Mouse (Mus musculus) CH12.LX (cell line): ENCODE results near the gene Cttnbp2nl. TPM values are rescaled to one million over a fixed set of nuclear protein-coding genes. Genes with fewer than 3 reads are reported as not detected.

Source experiments
- DNase-seq: peaks from one replicate; pipeline ENCODE4 v3.0.0-alpha.2; 2013; ENCODE audit errors: extremely low read depth
- H3K27ac ChIP-seq: 2 replicates; pipeline ENCODE4 v1.5.1; 2012; ENCODE audit warnings: low read depth, mild to moderate bottlenecking, control low read depth, moderate library complexity; ENCODE audit not compliant: insufficient read depth
- H3K27me3 ChIP-seq: replicated peaks from 2 replicates; pipeline ENCODE3; 2012; ENCODE audit warnings: inconsistent platforms
- H3K36me3 ChIP-seq, 2 experiments: replicated peaks in 1 of 2; 2 replicates each; pipeline versions ENCODE3 to v1.6.1; 2012; ENCODE audit warnings: inconsistent platforms in 1 of 2, low read length in 1 of 2, mild to moderate bottlenecking in 1 of 2, mixed read lengths in 1 of 2, moderate library complexity in 1 of 2; ENCODE audit not compliant: control insufficient read depth in 1 of 2, insufficient read depth in 1 of 2
- H3K4me1 ChIP-seq, 2 experiments: 2 replicates each; pipeline ENCODE4 v1.6.1; 2012; ENCODE audit warnings: inconsistent platforms in 1 of 2, moderate library complexity in 1 of 2; ENCODE audit not compliant: insufficient read depth in 2 of 2, control insufficient read depth in 1 of 2
- H3K4me2 ChIP-seq: 2 replicates; pipeline ENCODE4 v1.6.1; 2012; ENCODE audit warnings: low read depth, mild to moderate bottlenecking, control low read depth; ENCODE audit not compliant: poor library complexity, insufficient read depth, severe bottlenecking
- H3K4me3 ChIP-seq, 3 experiments: fragments of 150-350 bp in 1 of 3; sonication (generic) in 1 of 3; replicated peaks in 1 of 3; 2 replicates each; pipeline versions ENCODE3 to v1.5.1; 2011 to 2012; ENCODE audit warnings: low read depth in 2 of 3, low read length in 2 of 3, mild to moderate bottlenecking in 2 of 3, moderate library complexity in 2 of 3, control low read depth in 1 of 3, improper control_type of control experiment in 1 of 3, inconsistent platforms in 1 of 3, mixed read lengths in 1 of 3; ENCODE audit not compliant: poor library complexity in 1 of 3
- H3K79me2 ChIP-seq: replicated peaks from 2 replicates; pipeline ENCODE4 v1.6.1; 2012; ENCODE audit warnings: mild to moderate bottlenecking, moderate library complexity; ENCODE audit not compliant: control insufficient read depth, poor library complexity, insufficient read depth, severe bottlenecking; ENCODE audit errors: extremely low read depth
- H3K9ac ChIP-seq: 2 replicates; pipeline ENCODE4 v1.6.1; 2012; ENCODE audit warnings: low read depth, mild to moderate bottlenecking, control low read depth, moderate library complexity; ENCODE audit not compliant: insufficient read depth
- H3K9me3 ChIP-seq: replicated peaks from 2 replicates; pipeline ENCODE3; 2012; ENCODE audit warnings: low read length, inconsistent platforms, mixed read lengths
- BHLHE40 ChIP-seq: IDR thresholded peaks from 2 replicates; pipeline ENCODE4 v1.6.1; 2011; ENCODE audit warnings: mild to moderate bottlenecking, low read depth, low read length, improper control_type of control experiment
- JUND ChIP-seq: conservative IDR thresholded peaks from 2 replicates; pipeline ENCODE4 v1.6.1; 2011; ENCODE audit warnings: low read depth, low read length, improper control_type of control experiment
- MAX ChIP-seq: IDR thresholded peaks from 2 replicates; pipeline ENCODE4 v1.6.1; 2011; ENCODE audit warnings: low read length, improper control_type of control experiment
- MEF2A ChIP-seq: IDR thresholded peaks from 2 replicates; pipeline ENCODE4 v1.6.1; 2014; ENCODE audit warnings: low read depth, mild to moderate bottlenecking, inconsistent platforms, low read length, improper control_type of control experiment, borderline replicate concordance
- NELFE ChIP-seq: IDR thresholded peaks from 2 replicates; pipeline ENCODE4 v1.6.1; 2011; ENCODE audit warnings: low read depth, low read length, improper control_type of control experiment
- POLR2A ChIP-seq: IDR thresholded peaks from 2 replicates; pipeline ENCODE4 v1.6.1; 2011; ENCODE audit warnings: low read depth, mild to moderate bottlenecking, improper control_type of control experiment, low read length
- POLR2AphosphoS2 ChIP-seq: IDR thresholded peaks from 2 replicates; pipeline ENCODE4 v1.6.1; 2011; ENCODE audit warnings: low read depth, low read length, improper control_type of control experiment
- RAD21 ChIP-seq: IDR thresholded peaks from 2 replicates; pipeline ENCODE4 v1.6.1; 2011; ENCODE audit warnings: low read depth, mild to moderate bottlenecking, low read length, improper control_type of control experiment, moderate library complexity
- SMC3 ChIP-seq: IDR thresholded peaks from 2 replicates; pipeline ENCODE4 v1.6.1; 2011; ENCODE audit warnings: low read depth, low read length, improper control_type of control experiment
- TBP ChIP-seq: conservative IDR thresholded peaks from 2 replicates; pipeline ENCODE4 v1.6.1; 2011; ENCODE audit warnings: low read depth, low read length, improper control_type of control experiment
- USF2 ChIP-seq: conservative IDR thresholded peaks from 2 replicates; pipeline ENCODE4 v1.6.1; 2011; ENCODE audit warnings: low read depth, low read length, improper control_type of control experiment
- ZC3H11A ChIP-seq: IDR thresholded peaks from 2 replicates; pipeline ENCODE4 v1.6.1; 2012; ENCODE audit warnings: low read depth, mild to moderate bottlenecking, inconsistent platforms, low read length, improper control_type of control experiment
- ZNF384 ChIP-seq: IDR thresholded peaks from 2 replicates; pipeline ENCODE4 v1.6.1; 2012; ENCODE audit warnings: low read depth, low read length, improper control_type of control experiment, inconsistent platforms
- dilution Hi-C: fragments of 300-500 bp; cut with MboI; formaldehyde crosslinking; loops from 2 replicates; pipeline ENCODE4 v1.14.3; 2020; ENCODE audit warnings: low sequenced_read_pairs; ENCODE audit not compliant: extremely low pct_unique_long_range_greater_than_20kb, extremely low pct_ligation_motif_present
- in situ Hi-C: fragments of 300-500 bp; cut with MboI; formaldehyde crosslinking; loops from 3 replicates; pipeline ENCODE4 v1.14.3; 2019; ENCODE audit warnings: low sequenced_read_pairs, low pct_ligation_motif_present, low pct_unique_long_range_greater_than_20kb, mixed read lengths
- polyA plus RNA-seq: library from polyadenylated mRNA; unstranded; fragments of >175 nt; gene quantifications from 2 replicates; pipeline ENCODE4 v1.2.1, GENCODE M21; 2012; ENCODE audit warnings: low read depth; ENCODE audit not compliant: insufficient read length
- total RNA-seq, 2 experiments: library from RNA; depleted of rRNA; stranded (reverse); fragments of 300-350 nt in 1 of 2; fragments of >200 nt in 1 of 2; gene quantifications; 2 replicates each; pipeline ENCODE4 v1.2.3; 2012 to 2014

Gene Cttnbp2nl
- total and polyA plus RNA-seq, 3 experiments: 0.21 to 0.70 (median 0.43) TPM

GRCm38 (mm10) chr3:105036281-105036847, 16.6 kb downstream of the Cttnbp2nl start:
- H3K9me3 ChIP-seq: no peaks in the 10 kb centered on the region
- H3K9ac ChIP-seq: no peak overlapping the region
- no peaks in the 10 kb centered on the region for H3K27me3 ChIP-seq
- H3K4me3 ChIP-seq: no peak overlapping the region
- dilution Hi-C loops: no loop called here
- in situ Hi-C loops: no loop called here
- H3K4me1 ChIP-seq: peaks cover 4 to 30% of the 10 kb centered on the region in 2 experiments; a peak in 2 of 4 replicates
- no peaks in the 10 kb centered on the region; the same call in 1 of the 2 replicates for H3K79me2 ChIP-seq
- H3K36me3 ChIP-seq: no peaks in the 10 kb centered on the region
- no peak for DNase-seq
- no peak overlapping the region for H3K27ac ChIP-seq
- H3K4me2 ChIP-seq: no peak overlapping the region
- TF ChIP-seq POLR2A (no peak), ZC3H11A (no peak), JUND (no peak), TBP (no peak), NELFE (no peak), POLR2AphosphoS2 (no peak), MEF2A (no peak), MAX (no peak), RAD21 (no peak), SMC3 (no peak), USF2 (no peak), ZNF384 (no peak)
- TF ChIP-seq, all 38 proteins: peak for 0

GRCm38 (mm10) chr3:105023371-105024005, 29.5 kb downstream of the Cttnbp2nl start:
- Histone ChIP-seq H3K9ac (no peak overlapping the region), H3K4me2 (no peak overlapping the region), H3K36me3 (no peaks in the 10 kb centered on the region), H3K27me3 (no peaks in the 10 kb centered on the region), H3K79me2 (no peaks in the 10 kb centered on the region), H3K4me3 (no peak overlapping the region), H3K27ac (no peak overlapping the region), H3K4me1 (peaks cover 0 to 8% of the 10 kb centered on the region in 2 experiments; a peak in 1 of 4 replicates)
- in situ Hi-C loops: no loop called here
- no peak for DNase-seq
- no peak for TF ChIP-seq BHLHE40
- TF ChIP-seq, all 38 proteins: peak for 0
- dilution Hi-C loops: no loop called here
- peaks cover 2% of the 10 kb centered on the region for H3K9me3 ChIP-seq
